Mouse (Mus musculus): ENCODE measurements around the gene Dmrt2.

DNA sequence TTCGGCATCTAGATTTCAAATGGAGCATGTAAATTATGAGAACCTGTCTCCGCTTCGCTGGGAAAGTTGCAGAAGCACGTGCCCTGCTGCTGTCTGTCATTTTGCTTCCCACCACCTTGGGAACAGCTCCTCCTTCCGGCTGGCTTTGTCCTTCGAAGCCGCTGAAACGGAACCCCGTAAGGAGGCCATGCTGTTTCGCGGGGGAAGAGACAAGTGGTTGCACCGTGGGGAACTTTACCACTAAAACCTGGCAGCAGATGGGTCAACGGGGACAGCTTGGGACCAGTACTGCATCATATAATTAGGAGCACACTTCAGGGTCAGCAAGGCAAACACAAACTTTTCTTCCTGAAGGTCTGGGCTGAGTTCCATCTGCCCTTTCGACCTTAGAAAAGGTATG lies 26.6 kb downstream of the Dmrt2 start:
- no peak for TF ChIP-seq CTCF (IDR thresholded peaks at IDR 0.05; ENCODE audit: borderline replicate concordance, insufficient read depth, low read depth, low read length)
- no peak for TF ChIP-seq POLR2A (IDR thresholded peaks at IDR 0.05; ENCODE audit: borderline replicate concordance, insufficient read depth, low read length)

Data from cerebellum, adult 2 months (tissue).